Mouse (Mus musculus): Measurements from ENCODE around the gene Pde7b. TPM values are rescaled to one million over a fixed set of nuclear protein-coding genes. Genes with fewer than 3 reads are reported as not detected.

Pde7b gene
- polyA plus RNA-seq, 1 experiment = 0.70 TPM

DNA sequence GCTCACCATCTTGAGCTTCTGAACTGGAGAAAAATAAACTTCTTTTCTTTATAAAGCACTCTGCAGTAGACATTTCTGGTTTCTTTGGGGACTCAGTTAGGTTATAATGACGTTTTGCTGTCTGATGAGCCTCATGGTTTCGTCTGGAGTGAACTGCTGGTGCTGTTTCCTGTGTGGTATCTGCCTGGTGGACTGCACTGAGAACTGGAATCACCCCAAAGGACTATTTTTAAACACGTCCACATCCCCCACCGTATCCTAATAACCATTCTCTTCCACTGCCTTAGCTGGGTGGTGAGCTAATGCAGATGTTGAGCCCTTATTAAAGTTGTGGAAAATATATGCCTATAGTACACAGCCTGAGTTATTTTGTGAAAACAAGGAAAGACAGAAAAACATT lies 262.3 kb downstream of the Pde7b start:
- H3K4me1 ChIP-seq (ENCODE audit: control insufficient read depth, insufficient read depth, low read length) = no peaks in the 10 kb centered on the region

DNA sequence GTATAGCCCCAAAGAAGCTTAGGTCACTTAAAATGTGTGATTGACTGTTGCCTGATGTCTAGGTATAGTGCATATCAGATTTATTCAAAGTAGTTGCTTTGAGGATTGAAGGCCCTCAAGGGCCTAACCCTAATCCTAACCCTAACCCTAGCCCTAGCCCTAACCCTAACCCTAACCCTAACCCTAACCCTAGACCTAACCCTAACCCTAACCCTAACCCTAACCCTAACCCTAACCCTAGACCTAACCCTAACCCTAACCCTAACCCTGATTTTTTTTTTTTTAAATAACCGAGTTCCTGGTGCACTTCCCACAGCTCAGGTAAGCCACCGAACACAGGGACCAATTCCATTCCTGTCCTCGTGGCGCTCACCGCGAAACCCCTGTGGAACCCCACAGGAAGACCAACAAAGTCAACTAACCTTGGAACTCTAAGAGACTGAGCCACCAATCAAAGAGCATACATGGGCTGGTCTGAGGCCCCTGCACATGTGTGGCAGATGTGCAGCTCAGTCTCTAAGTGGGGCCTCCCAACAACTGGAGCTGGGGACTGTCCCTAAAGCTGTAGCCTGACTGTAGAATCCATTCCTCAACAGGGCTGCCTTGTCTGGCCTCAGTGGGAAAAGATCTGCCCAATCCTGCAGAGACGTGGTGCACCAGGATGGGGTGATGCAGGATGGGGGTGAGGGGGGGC lies 265.1 kb downstream of the Pde7b start:
- Histone ChIP-seq H3K4me1 (ENCODE audit: control insufficient read depth, insufficient read depth, low read length) (no peaks in the 10 kb centered on the region), H3K27me3 (ENCODE audit: control insufficient read depth, insufficient read depth, low read length) (no peaks in the 10 kb centered on the region), H3K27ac (ENCODE audit: control insufficient read depth, insufficient read depth, low read depth, low read length) (no peak overlapping the region), H3K36me3 (ENCODE audit: control insufficient read depth, insufficient read depth, low read length) (no peaks in the 10 kb centered on the region), H3K4me3 (ENCODE audit: control insufficient read depth, low read depth, low read length) (no peak overlapping the region)
- TF ChIP-seq CTCF (IDR thresholded peaks at IDR 0.05; ENCODE audit: control insufficient read depth, insufficient read depth, insufficient replicate concordance, low read depth, low read length) = no peak
- no peak for TF ChIP-seq POLR2A (IDR thresholded peaks at IDR 0.05; ENCODE audit: control insufficient read depth, low read depth, low read length)

More for the DNA sequence above, 262.3 kb downstream of the Pde7b start:
- H3K4me3 ChIP-seq (ENCODE audit: control insufficient read depth, low read depth, low read length) = no peak overlapping the region
- H3K27me3 ChIP-seq (ENCODE audit: control insufficient read depth, insufficient read depth, low read length) = no peaks in the 10 kb centered on the region
- H3K27ac ChIP-seq (ENCODE audit: control insufficient read depth, insufficient read depth, low read depth, low read length) = no peak overlapping the region
- TF ChIP-seq CTCF (IDR thresholded peaks at IDR 0.05; ENCODE audit: control insufficient read depth, insufficient read depth, insufficient replicate concordance, low read depth, low read length) (no peak), POLR2A (IDR thresholded peaks at IDR 0.05; ENCODE audit: control insufficient read depth, low read depth, low read length) (no peak)
- no peaks in the 10 kb centered on the region for H3K36me3 ChIP-seq (ENCODE audit: control insufficient read depth, insufficient read depth, low read length)

DNA sequence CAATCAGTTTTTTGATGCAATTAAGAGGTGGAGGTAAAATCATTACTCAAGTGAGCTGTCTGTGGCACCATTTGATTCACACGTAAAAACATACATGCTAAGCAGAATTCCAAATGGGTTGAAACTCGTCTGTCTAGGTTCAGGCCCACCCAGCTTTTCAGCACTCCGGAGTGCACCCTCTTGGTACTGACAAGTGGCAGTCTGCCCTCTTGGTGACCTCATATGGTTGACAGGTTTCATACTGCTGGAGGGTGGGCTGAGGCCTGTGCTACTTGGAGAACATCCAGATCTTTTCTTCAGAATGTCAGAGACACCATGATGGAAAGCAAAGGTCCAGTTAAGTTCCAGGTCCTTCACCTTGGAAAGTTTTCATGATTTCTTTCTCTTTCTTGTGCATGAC lies 265.7 kb downstream of the Pde7b start:
- Histone ChIP-seq H3K27ac (ENCODE audit: control insufficient read depth, insufficient read depth, low read depth, low read length) (no peak overlapping the region), H3K36me3 (ENCODE audit: control insufficient read depth, insufficient read depth, low read length) (no peaks in the 10 kb centered on the region), H3K4me3 (ENCODE audit: control insufficient read depth, low read depth, low read length) (no peak overlapping the region), H3K4me1 (ENCODE audit: control insufficient read depth, insufficient read depth, low read length) (no peaks in the 10 kb centered on the region), H3K27me3 (ENCODE audit: control insufficient read depth, insufficient read depth, low read length) (no peaks in the 10 kb centered on the region)
- no peak for TF ChIP-seq POLR2A (IDR thresholded peaks at IDR 0.05; ENCODE audit: control insufficient read depth, low read depth, low read length)
- TF ChIP-seq CTCF (IDR thresholded peaks at IDR 0.05; ENCODE audit: control insufficient read depth, insufficient read depth, insufficient replicate concordance, low read depth, low read length) = no peak

DNA sequence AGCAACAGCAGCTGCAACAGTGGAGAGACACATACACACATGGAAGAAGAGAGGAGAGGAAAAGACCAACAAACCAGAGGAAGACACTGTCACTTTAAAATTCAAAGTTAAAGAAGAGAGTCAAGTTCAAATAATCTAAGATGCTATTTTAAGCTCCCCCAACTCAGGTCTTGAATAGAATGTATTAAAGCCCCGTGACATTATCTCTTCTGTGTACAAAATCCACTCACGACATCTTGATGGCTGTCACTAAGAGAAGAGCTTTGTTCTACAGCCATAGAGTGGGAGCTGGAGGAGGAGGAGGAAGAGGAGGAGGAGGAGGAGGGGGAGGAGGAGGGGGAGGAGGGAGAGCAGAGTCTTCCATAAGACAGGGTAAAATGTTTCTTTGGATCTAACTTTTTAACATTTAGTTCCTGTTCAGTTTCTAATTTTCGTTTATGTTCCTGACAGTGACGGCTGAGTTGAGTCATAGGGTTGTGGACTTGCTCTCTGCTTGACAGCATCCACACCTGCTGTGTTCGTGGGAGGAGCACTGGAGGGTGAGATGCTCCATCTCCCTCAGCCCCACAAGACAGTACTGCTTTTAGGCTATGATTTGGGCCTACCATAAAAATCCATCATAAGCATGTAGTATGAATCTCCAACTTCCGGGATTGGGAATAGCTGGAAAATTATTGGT lies 270.4 kb downstream of the Pde7b start:
- H3K4me1 ChIP-seq (ENCODE audit: control insufficient read depth, insufficient read depth, low read length) = no peaks in the 10 kb centered on the region
- no peaks in the 10 kb centered on the region for H3K36me3 ChIP-seq (ENCODE audit: control insufficient read depth, insufficient read depth, low read length)

DNA sequence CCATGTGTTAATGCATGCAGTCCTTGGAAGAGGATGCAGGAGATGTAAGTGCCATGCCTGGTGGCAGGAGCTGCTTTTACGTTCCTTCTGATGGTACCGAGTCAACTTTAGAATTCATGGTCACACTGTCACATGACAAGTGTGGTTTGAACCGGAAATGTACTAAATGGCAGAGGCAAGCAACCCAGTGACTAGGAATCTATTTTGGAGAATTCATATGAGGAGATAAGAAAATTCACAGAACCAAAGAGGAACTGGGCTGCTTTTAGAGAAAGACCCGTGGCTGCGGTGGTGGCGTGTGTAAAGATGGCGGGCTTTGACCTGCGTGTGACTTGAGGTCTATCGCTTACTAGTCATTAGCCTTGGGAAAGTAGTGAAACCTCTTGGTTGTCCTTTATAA lies 287.4 kb downstream of the Pde7b start:
- Histone ChIP-seq H3K27me3 (ENCODE audit: control insufficient read depth, insufficient read depth, low read length) (no peaks in the 10 kb centered on the region), H3K4me1 (ENCODE audit: control insufficient read depth, insufficient read depth, low read length) (peaks cover 4% of the 10 kb centered on the region; the same call in 1 of the 2 replicates), H3K4me3 (ENCODE audit: control insufficient read depth, low read depth, low read length) (no peak overlapping the region), H3K27ac (ENCODE audit: control insufficient read depth, insufficient read depth, low read depth, low read length) (no peak overlapping the region), H3K36me3 (ENCODE audit: control insufficient read depth, insufficient read depth, low read length) (no peaks in the 10 kb centered on the region)
- no peak for TF ChIP-seq CTCF (IDR thresholded peaks at IDR 0.05; ENCODE audit: control insufficient read depth, insufficient read depth, insufficient replicate concordance, low read depth, low read length)
- TF ChIP-seq POLR2A (IDR thresholded peaks at IDR 0.05; ENCODE audit: control insufficient read depth, low read depth, low read length) = no peak

More for the DNA sequence above, 270.4 kb downstream of the Pde7b start:
- TF ChIP-seq POLR2A (IDR thresholded peaks at IDR 0.05; ENCODE audit: control insufficient read depth, low read depth, low read length) (no peak), CTCF (IDR thresholded peaks at IDR 0.05; ENCODE audit: control insufficient read depth, insufficient read depth, insufficient replicate concordance, low read depth, low read length) (no peak)
- H3K27ac ChIP-seq (ENCODE audit: control insufficient read depth, insufficient read depth, low read depth, low read length) = no peak overlapping the region
- no peaks in the 10 kb centered on the region for H3K27me3 ChIP-seq (ENCODE audit: control insufficient read depth, insufficient read depth, low read length)
- H3K4me3 ChIP-seq (ENCODE audit: control insufficient read depth, low read depth, low read length) = no peak overlapping the region

DNA sequence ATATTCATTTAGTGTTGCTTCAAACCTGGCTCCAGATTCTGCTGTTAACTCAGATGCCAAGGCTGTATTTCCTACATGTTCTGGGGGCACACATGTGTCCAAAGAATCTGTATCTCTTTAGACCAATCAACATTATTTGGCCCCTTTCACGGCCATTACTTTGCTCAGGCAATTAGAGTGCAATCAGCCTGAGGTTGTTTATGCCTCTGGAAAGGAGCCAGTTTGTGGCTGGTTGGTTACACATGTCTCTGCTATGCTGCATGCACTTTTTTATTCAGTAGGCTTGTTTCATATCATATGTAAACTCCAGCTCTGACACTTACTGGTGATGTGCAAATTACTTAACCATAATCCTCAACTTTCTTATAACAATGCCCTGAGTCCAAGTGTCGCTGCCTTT lies 287.9 kb downstream of the Pde7b start:
- H3K4me1 ChIP-seq (ENCODE audit: control insufficient read depth, insufficient read depth, low read length) = peaks cover 4% of the 10 kb centered on the region; the same call in 1 of the 2 replicates
- H3K4me3 ChIP-seq (ENCODE audit: control insufficient read depth, low read depth, low read length) = no peak overlapping the region
- no peak overlapping the region for H3K27ac ChIP-seq (ENCODE audit: control insufficient read depth, insufficient read depth, low read depth, low read length)
- no peaks in the 10 kb centered on the region for H3K27me3 ChIP-seq (ENCODE audit: control insufficient read depth, insufficient read depth, low read length)
- no peak for TF ChIP-seq POLR2A (IDR thresholded peaks at IDR 0.05; ENCODE audit: control insufficient read depth, low read depth, low read length)
- no peak for TF ChIP-seq CTCF (IDR thresholded peaks at IDR 0.05; ENCODE audit: control insufficient read depth, insufficient read depth, insufficient replicate concordance, low read depth, low read length)
- H3K36me3 ChIP-seq (ENCODE audit: control insufficient read depth, insufficient read depth, low read length) = no peaks in the 10 kb centered on the region

DNA sequence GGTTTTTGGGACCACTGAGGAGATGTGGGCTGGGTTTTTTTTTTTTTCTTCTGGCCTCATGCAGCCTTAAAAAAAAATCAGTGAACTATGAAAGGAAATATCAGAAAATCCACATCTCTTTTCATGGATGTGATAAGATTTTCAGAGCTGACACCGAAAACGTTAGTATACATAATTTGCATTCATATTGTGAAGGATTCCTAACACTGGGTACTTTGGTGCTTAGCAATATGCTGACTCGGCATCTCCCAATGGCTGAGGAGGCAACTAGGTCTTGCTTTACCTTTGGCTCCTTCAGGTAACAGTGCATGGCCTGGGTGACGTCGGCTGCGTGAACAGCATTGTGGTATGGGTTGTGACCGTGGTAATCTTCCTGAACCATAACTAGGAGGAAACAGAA lies 289.0 kb downstream of the Pde7b start:
- H3K27ac ChIP-seq (ENCODE audit: control insufficient read depth, insufficient read depth, low read depth, low read length) = no peak overlapping the region
- TF ChIP-seq POLR2A (IDR thresholded peaks at IDR 0.05; ENCODE audit: control insufficient read depth, low read depth, low read length) (no peak), CTCF (IDR thresholded peaks at IDR 0.05; ENCODE audit: control insufficient read depth, insufficient read depth, insufficient replicate concordance, low read depth, low read length) (no peak)
- peaks cover 2% of the 10 kb centered on the region; the same call in 1 of the 2 replicates for H3K4me1 ChIP-seq (ENCODE audit: control insufficient read depth, insufficient read depth, low read length)
- no peaks in the 10 kb centered on the region for H3K36me3 ChIP-seq (ENCODE audit: control insufficient read depth, insufficient read depth, low read length)
- H3K4me3 ChIP-seq (ENCODE audit: control insufficient read depth, low read depth, low read length) = no peak overlapping the region
- no peaks in the 10 kb centered on the region for H3K27me3 ChIP-seq (ENCODE audit: control insufficient read depth, insufficient read depth, low read length)
